Comparison of ENCODE assay signal across 8 mouse cellular contexts in the genomic region with DNA sequence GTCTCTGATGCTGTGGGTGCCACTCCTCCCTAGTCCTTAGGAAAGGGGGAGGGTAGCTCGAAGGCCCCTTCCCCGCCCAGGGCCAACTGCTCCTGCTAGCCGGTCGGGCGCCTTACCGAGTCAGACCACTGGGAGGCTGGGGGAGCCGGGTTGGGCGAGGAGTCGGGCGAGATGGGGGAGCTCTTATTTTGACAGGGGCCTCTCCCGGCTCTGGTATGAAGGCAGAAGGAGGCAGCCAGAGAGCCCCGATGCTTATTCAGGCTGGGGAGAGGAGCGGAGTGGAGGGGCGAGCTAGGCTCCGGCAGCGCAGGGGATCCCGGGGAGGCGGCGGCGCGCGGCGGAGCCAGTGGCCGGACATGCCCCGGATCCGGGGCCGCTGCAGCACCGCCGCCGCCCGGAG. TPM values are rescaled to one million over a fixed set of nuclear protein-coding genes. Genes with fewer than 3 reads are reported as not detected.
DNase-seq lines count a peak whose midpoint lies in the region; ATAC-seq lines count a peak whose summit lies in the region.

A gene (plus strand): TSS at position 274 of the 400 bp plus-strand sequence.

- H3K27ac ChIP-seq in intestine, embryonic 16.5 days (ENCODE audit: low read length): peak within 1 kb of the TSS; percentile 94
- peak within 1 kb of the TSS; percentile 96 for H3K27ac ChIP-seq in midbrain, embryonic 10.5 days (replicated peaks)

- peak within 1 kb of the TSS; percentile 74 for H3K4me2 ChIP-seq in intestine, embryonic 16.5 days (ENCODE audit: low read depth, low read length)

- 0% methylated on average over 30 of the region's 31 CpGs for WGBS in intestine, embryonic 16.5 days
- under 1% methylated on average over 31 of the region's 31 CpGs for WGBS in midbrain, embryonic 10.5 days

- intact Hi-C loops in left cerebral cortex, postnatal 36 days (cut with DNase I): no loop called here

- H3K4me1 ChIP-seq in intestine, embryonic 16.5 days (ENCODE audit: control insufficient read depth, insufficient read depth, low read length): peaks cover 52% of the 10 kb centered on the region
- H3K4me1 ChIP-seq in midbrain, embryonic 10.5 days: peaks cover 87% of the 10 kb centered on the region

- no peaks in the 10 kb centered on the region for H3K36me3 ChIP-seq in intestine, embryonic 16.5 days (ENCODE audit: control insufficient read depth, insufficient read depth, low read length)
- H3K36me3 ChIP-seq in midbrain, embryonic 10.5 days: no peaks in the 10 kb centered on the region

- DNase-seq in adrenal gland, adult (ENCODE audit: inconsistent age in 2 of 2, low spot score in 1 of 2): peak; percentile 94 to 98
- peak; percentile 94 for DNase-seq in embryo, embryonic 10 days (ENCODE audit: low spot score)
- DNase-seq in gastrocnemius, postnatal 4 days (ENCODE audit: low spot score in 2 of 2): peak; percentile 90 to 95
- DNase-seq in left cerebral cortex, postnatal 36 days (ENCODE audit: low spot score in 2 of 2): peak; percentile 91
- DNase-seq in midbrain, embryonic 10.5 days (ENCODE audit: low spot score): peak; percentile 98
- DNase-seq in right cerebral cortex, postnatal 36 days (ENCODE audit: low spot score in 2 of 2): peak; percentile 85 to 87
- DNase-seq in urinary bladder, postnatal 4 days (ENCODE audit: low spot score in 2 of 2): peak; percentile 94 to 96

- H3K9ac ChIP-seq in intestine, embryonic 16.5 days (ENCODE audit: low read depth, low read length): peak within 1 kb of the TSS; percentile 95

- peak within 1 kb of the TSS; percentile 93 for H3K4me3 ChIP-seq in intestine, embryonic 16.5 days (ENCODE audit: low read length)
- H3K4me3 ChIP-seq in midbrain, embryonic 10.5 days: peak within 1 kb of the TSS; percentile 96

- peak; percentile 37 for ATAC-seq in intestine, embryonic 16.5 days

- H3K27me3 ChIP-seq in intestine, embryonic 16.5 days (replicated peaks; ENCODE audit: control insufficient read depth, insufficient read depth, low read length): no peaks in the 10 kb centered on the region
- 0 out of 2 replicates have a peak, but pooled peaks cover 10% of the 10 kb centered on the region for H3K27me3 ChIP-seq in midbrain, embryonic 10.5 days (ENCODE audit: low read depth, poor library complexity, severe bottlenecking)

- no peaks in the 10 kb centered on the region for H3K9me3 ChIP-seq in intestine, embryonic 16.5 days (ENCODE audit: control insufficient read depth, low read length)
- H3K9me3 ChIP-seq in midbrain, embryonic 10.5 days (replicated peaks): no peaks in the 10 kb centered on the region

RNA-seq across cellular contexts. Expression of the gene that starts here (rescaled TPM):
- total RNA-seq in gastrocnemius, postnatal 4 days (2021): 100 to 1,000 TPM; 126 to 131 TPM
- polyA plus RNA-seq in intestine, embryonic 16.5 days (2015; fragmentation: Nextera tagmentation; extraction: Ambion mirVana): 5.1 and 5.9 TPM in 2 replicates
- 10 to 100 TPM; 58.1 to 70.0 TPM for total RNA-seq in left cerebral cortex, postnatal 36 days (2021)
- 3.9 and 4.7 TPM in 2 replicates for polyA plus RNA-seq in midbrain, embryonic 10.5 days (2016; fragmentation: Nextera tagmentation; extraction: Ambion mirVana)

Comparison
In these comparisons a context has a peak if more than half of its experiments do, and no peak if none do; other contexts are left out.
1. Peak in every context shown above with its lines: DNase-seq, ATAC-seq, H3K4me3 ChIP-seq and H3K27ac ChIP-seq.